Mouse (Mus musculus): ENCODE measurements around the gene Nfe2l2.

- TF ChIP-seq CTCF (IDR thresholded peaks at IDR 0.05; ENCODE audit: insufficient read depth, low read depth, low read length) (no peak), POLR2A (IDR thresholded peaks at IDR 0.05; ENCODE audit: insufficient read depth, low read depth, low read length) (no peak)
Observed at GRCm38 (mm10) chr2:75722893-75723292, 18.5 kb upstream of the Nfe2l2 start.
